Mouse (Mus musculus): ENCODE measurements around the gene Chuk.

Gene Chuk

GRCm38 (mm10) chr19:44104393-44104792 lies 2.9 kb downstream of the Chuk start:
- no peak for DNase-seq

GRCm38 (mm10) chr19:44103001-44103400 lies 4.3 kb downstream of the Chuk start:
- no peak for DNase-seq

GRCm38 (mm10) chr19:44100840-44101239 lies 6.4 kb downstream of the Chuk start:
- DNase-seq = no peak

- no peak for DNase-seq
These were observed 21.0 kb downstream of the Chuk start for GRCm38 (mm10) chr19:44086278-44086677.

- no peak for DNase-seq
These were observed 26.4 kb downstream of the Chuk start for GRCm38 (mm10) chr19:44080920-44081319.

- DNase-seq = no peak
These were observed 27.3 kb downstream of the Chuk start for GRCm38 (mm10) chr19:44080023-44080422.

- no peak for DNase-seq
These were observed 30.3 kb downstream of the Chuk start for GRCm38 (mm10) chr19:44077024-44077423.

GRCm38 (mm10) chr19:44076457-44076856 lies 30.8 kb downstream of the Chuk start:
- DNase-seq = no peak

- no peak for DNase-seq
These were observed 32.3 kb downstream of the Chuk start for GRCm38 (mm10) chr19:44074986-44075385.

- DNase-seq = no peak
These were observed 36.1 kb downstream of the Chuk start for GRCm38 (mm10) chr19:44071166-44071565.

- DNase-seq = no peak
These were observed 37.4 kb downstream of the Chuk start for GRCm38 (mm10) chr19:44069914-44070232.

GRCm38 (mm10) chr19:44069121-44069913 lies 38.0 kb downstream of the Chuk start, which contains the start of gene Erlin1:
Gene Erlin1 (minus strand): TSS chr19:44069785.
- DNase-seq = peak; percentile 91 to 94

GRCm38 (mm10) chr19:44068232-44068631 lies 39.0 kb downstream of the Chuk start:
- DNase-seq = no peak

- DNase-seq = no peak
These were observed 39.8 kb downstream of the Chuk start for GRCm38 (mm10) chr19:44067323-44068049.

GRCm38 (mm10) chr19:44064734-44065133 lies 42.5 kb downstream of the Chuk start:
- DNase-seq = no peak

- DNase-seq = no peak
These were observed 43.5 kb downstream of the Chuk start for GRCm38 (mm10) chr19:44063773-44064172.

- no peak for DNase-seq
These were observed 47.1 kb downstream of the Chuk start for GRCm38 (mm10) chr19:44060226-44060625.

GRCm38 (mm10) chr19:44055173-44055826 lies 52.0 kb downstream of the Chuk start:
- no peak for DNase-seq

- DNase-seq = no peak
These were observed 56.9 kb downstream of the Chuk start for GRCm38 (mm10) chr19:44050388-44050787.

GRCm38 (mm10) chr19:44049282-44049681 lies 58.0 kb downstream of the Chuk start:
- DNase-seq = no peak

- no peak for DNase-seq
These were observed 61.4 kb downstream of the Chuk start for GRCm38 (mm10) chr19:44045847-44046246.

GRCm38 (mm10) chr19:44042121-44042520 lies 65.2 kb downstream of the Chuk start:
- DNase-seq = no peak

- DNase-seq = no peak
These were observed 73.9 kb downstream of the Chuk start for GRCm38 (mm10) chr19:44033396-44033795.
